Mouse (Mus musculus): Measurements from ENCODE around the gene Nsrp1. TPM values are rescaled to one million over a fixed set of nuclear protein-coding genes. Genes with fewer than 3 reads are reported as not detected.

Nsrp1 gene
- polyA plus RNA-seq, 1 experiment, result 0.65 TPM

DNA sequence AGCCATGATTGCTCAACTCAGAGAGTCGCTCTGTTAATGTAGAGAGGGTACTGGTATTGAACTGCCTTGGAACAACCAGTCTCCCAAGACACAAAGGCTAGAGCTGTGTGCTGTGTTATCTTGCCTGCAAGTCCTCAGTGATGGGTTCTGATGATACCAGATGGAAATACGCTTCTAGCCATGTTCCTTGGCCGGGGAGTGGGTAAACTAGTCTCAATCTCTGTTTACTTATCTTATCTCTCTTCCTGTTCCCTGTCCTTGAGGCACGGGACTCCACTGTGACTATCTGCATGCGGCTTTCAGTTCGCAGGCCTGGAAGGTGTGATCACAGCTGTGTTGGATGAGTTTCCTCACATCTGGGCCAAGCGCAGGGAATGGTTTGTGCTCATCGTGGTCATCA is 58.7 kb downstream of the Nsrp1 start:
- no peak for TF ChIP-seq GATA1 (IDR thresholded peaks at IDR 0.05; ENCODE audit: low read length)
- H3K9me3 ChIP-seq (ENCODE audit: control insufficient read depth, low read length), result no peaks in the 10 kb centered on the region
- peaks cover 13% of the 10 kb centered on the region for H3K27me3 ChIP-seq (ENCODE audit: control insufficient read depth)
- no peaks in the 10 kb centered on the region for H3K4me1 ChIP-seq (ENCODE audit: control insufficient read depth)
- H3K4me3 ChIP-seq (replicated peaks), result no peak overlapping the region
- no peaks in the 10 kb centered on the region for H3K36me3 ChIP-seq (ENCODE audit: control insufficient read depth)

DNA sequence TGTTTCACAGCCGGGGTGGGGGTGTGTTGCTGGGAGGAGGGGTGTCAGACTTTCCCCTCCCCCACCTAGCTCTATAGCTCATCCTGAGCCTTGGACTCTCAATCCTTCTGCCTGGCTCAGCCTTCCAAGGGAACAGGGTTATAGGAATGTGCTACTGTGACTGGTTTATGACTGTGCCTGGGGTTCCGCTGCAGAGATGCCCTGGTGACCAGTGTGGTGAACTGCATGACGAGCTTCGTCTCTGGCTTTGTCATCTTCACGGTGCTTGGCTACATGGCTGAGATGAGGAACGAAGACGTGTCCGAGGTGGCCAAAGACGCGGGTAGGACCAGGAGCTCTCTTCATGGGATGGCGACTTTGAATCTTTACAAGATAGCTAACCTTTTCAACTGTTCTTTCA is 60.2 kb downstream of the Nsrp1 start:
- TF ChIP-seq GATA1 (IDR thresholded peaks at IDR 0.05; ENCODE audit: low read length), result no peak
- no peak for TF ChIP-seq TAL1 (IDR thresholded peaks at IDR 0.05; ENCODE audit: low read length)
- Histone ChIP-seq H3K4me3 (replicated peaks) (no peak overlapping the region), H3K36me3 (ENCODE audit: control insufficient read depth) (no peaks in the 10 kb centered on the region), H3K9me3 (ENCODE audit: control insufficient read depth, low read length) (no peaks in the 10 kb centered on the region), H3K4me1 (ENCODE audit: control insufficient read depth) (no peaks in the 10 kb centered on the region), H3K27me3 (ENCODE audit: control insufficient read depth) (peaks cover 13% of the 10 kb centered on the region)

DNA sequence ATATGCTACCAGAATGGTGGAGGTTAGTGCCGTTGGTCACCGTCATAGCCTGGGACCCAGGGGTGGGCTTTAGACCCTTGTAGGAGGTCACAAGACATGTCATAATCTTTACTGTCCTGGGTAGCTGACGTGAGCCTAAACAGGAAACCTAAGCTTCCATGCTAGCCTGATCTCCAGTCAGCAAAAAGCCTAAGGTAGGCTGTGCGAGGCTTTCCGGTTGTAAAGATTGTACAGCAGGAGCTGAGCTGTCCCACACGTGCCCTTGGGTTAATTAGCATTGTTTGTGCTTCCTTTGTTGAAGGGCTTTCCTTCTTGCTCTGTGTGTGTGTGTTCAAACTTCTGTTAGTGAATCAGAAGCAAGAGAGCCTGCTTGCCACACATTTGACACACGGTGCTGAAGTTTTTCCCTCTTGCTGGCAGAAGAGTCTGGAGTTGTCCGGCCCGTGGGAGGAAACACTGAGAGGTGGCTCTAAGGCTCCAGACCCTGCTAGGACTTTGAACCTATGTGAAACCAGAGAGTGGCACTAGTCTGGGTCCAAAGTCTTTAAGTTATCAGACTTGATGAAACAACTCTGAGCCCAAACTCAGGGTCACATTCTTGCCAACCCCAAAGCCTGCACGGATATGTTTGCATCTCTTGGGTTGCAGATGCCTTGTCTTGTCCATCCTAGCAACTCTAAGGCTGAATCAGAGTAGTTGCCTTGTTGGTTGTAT is 67.3 kb downstream of the Nsrp1 start:
- H3K4me3 ChIP-seq (replicated peaks), result no peak overlapping the region
- no peaks in the 10 kb centered on the region for H3K9me3 ChIP-seq (ENCODE audit: control insufficient read depth, low read length)
- no peaks in the 10 kb centered on the region for H3K4me1 ChIP-seq (ENCODE audit: control insufficient read depth)
- peaks cover 2% of the 10 kb centered on the region; the same call in 1 of the 2 replicates for H3K27me3 ChIP-seq (ENCODE audit: control insufficient read depth)
- H3K36me3 ChIP-seq (ENCODE audit: control insufficient read depth), result no peaks in the 10 kb centered on the region
- TF ChIP-seq GATA1 (IDR thresholded peaks at IDR 0.05; ENCODE audit: low read length) (no peak), TAL1 (IDR thresholded peaks at IDR 0.05; ENCODE audit: low read length) (no peak)

DNA sequence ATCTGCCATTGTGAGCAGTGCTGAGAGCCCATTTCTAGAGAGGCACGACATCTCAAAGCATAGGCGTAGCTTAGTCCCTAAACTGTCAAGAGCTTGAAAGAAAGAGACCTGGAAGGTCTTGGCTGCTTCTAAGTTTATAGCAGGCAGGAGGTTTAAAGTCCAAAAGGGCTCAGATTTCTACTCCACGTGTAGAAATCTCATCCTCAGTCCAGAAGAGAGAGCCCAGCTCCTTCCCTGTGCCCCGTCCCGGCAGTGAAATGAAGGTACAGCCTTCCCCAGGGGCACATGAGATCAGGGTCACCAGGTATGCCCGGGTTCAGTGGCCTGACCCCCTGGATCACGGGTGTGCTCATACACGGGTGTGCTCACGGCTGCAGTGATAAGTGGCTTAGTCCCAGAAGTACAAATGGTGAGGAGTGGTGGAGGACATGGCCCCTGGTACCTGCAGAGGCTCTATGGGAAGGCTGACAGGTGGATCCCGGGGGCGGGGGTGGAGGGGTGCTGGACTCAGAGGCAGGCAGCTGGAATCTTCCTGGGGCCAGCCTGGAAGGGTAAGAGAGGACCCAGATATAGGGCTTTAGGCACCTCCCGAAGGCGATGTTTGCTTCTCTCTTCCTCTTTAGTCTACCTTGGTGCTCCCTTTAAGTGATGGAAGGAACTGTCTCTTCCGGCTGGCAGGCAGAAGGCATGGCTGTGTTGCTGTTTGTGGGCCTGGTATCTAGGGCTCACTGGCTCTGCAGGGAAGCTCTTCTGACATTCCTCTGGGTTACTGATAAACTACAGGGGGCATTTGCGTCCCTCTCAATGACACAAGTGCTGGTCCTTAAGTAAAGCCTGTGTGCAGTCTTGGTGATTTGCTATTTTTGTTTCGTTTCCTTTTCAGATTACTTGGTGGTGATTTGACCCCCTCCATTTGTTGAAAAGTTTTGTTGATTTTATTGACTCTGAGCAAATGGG is 68.9 kb downstream of the Nsrp1 start:
- no peaks in the 10 kb centered on the region for H3K9me3 ChIP-seq (ENCODE audit: control insufficient read depth, low read length)
- H3K36me3 ChIP-seq (ENCODE audit: control insufficient read depth), result no peaks in the 10 kb centered on the region
- H3K4me1 ChIP-seq (ENCODE audit: control insufficient read depth), result no peaks in the 10 kb centered on the region
- no peak for TF ChIP-seq GATA1 (IDR thresholded peaks at IDR 0.05; ENCODE audit: low read length)
- no peak for TF ChIP-seq TAL1 (IDR thresholded peaks at IDR 0.05; ENCODE audit: low read length)
- no peak overlapping the region for H3K4me3 ChIP-seq (replicated peaks)
- peaks cover 2% of the 10 kb centered on the region; the same call in 1 of the 2 replicates for H3K27me3 ChIP-seq (ENCODE audit: control insufficient read depth)

DNA sequence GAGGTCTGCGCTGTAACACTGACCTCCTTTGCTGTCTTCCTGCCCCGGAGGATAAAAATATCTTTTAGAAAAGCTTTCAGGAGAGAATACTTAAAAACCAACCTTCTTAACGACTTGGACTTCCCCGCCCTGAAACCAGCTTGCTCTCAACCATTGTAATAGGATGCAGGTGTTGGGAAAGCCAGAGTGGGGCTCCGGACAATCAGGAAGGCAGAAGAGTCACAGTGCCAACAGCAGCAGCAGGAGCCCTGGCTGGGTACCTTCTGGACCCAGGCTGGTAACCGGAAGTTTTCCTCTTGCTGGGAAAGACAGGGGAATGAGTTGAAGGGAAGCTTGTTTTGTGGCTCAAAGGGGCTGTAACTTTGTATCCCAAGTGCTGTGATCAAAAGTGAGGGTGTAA is 71.6 kb downstream of the Nsrp1 start:
- peaks cover 9% of the 10 kb centered on the region for H3K27me3 ChIP-seq (ENCODE audit: control insufficient read depth)

DNA sequence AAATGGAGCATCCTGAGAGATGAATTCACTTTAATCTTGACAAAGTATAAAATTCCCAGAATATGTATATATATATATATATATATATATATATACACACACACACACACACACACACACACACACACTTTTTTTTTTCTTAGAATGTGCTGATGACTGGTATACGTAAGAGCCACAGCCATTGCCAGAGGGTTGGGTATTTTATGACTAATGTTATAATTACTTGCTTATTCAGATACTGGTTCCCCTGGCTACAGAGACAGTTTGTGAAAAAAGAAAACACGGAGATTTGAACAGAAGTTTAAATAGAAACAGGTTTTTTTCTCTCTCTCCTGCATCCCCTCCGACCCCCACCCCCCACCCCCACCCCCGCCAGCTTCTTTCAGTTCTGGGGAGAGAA is 72.4 kb downstream of the Nsrp1 start:
- H3K4me3 ChIP-seq (replicated peaks), result no peak overlapping the region
- H3K4me1 ChIP-seq (ENCODE audit: control insufficient read depth), result no peaks in the 10 kb centered on the region
- TF ChIP-seq TAL1 (IDR thresholded peaks at IDR 0.05; ENCODE audit: low read length) (no peak), GATA1 (IDR thresholded peaks at IDR 0.05; ENCODE audit: low read length) (no peak)
- no peaks in the 10 kb centered on the region for H3K9me3 ChIP-seq (ENCODE audit: control insufficient read depth, low read length)
- H3K27me3 ChIP-seq (ENCODE audit: control insufficient read depth), result peaks cover 16% of the 10 kb centered on the region
- H3K36me3 ChIP-seq (ENCODE audit: control insufficient read depth), result no peaks in the 10 kb centered on the region

More for the DNA sequence above, 71.6 kb downstream of the Nsrp1 start:
- no peaks in the 10 kb centered on the region for H3K4me1 ChIP-seq (ENCODE audit: control insufficient read depth)
- no peak for TF ChIP-seq GATA1 (IDR thresholded peaks at IDR 0.05; ENCODE audit: low read length)
- no peak for TF ChIP-seq TAL1 (IDR thresholded peaks at IDR 0.05; ENCODE audit: low read length)
- no peaks in the 10 kb centered on the region for H3K9me3 ChIP-seq (ENCODE audit: control insufficient read depth, low read length)
- no peak overlapping the region for H3K4me3 ChIP-seq (replicated peaks)
- no peaks in the 10 kb centered on the region for H3K36me3 ChIP-seq (ENCODE audit: control insufficient read depth)

DNA sequence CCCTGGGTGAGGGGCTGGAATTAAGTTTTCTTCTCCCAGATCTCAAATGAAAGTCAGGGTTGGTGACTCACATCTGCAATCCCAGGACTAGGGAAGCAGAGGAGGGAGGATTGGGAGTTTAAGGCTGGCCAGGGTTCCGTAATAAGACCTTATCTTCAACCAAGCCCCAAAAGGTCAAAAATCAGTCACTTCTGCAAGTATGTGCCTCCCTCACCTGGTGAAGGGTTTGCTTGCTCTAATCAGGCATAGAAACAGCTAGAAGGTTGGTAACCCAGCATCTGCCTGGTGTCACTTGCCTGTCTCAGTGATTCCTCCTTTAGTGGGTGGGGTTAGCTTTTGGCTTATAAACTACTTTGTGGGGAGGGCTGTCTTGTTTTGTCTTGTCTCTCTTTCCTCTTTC is 75.9 kb downstream of the Nsrp1 start:
- Histone ChIP-seq H3K4me3 (replicated peaks) (no peak overlapping the region), H3K9me3 (ENCODE audit: control insufficient read depth, low read length) (no peaks in the 10 kb centered on the region; the same call in 1 of the 2 replicates), H3K4me1 (ENCODE audit: control insufficient read depth) (peaks cover 5% of the 10 kb centered on the region), H3K27me3 (ENCODE audit: control insufficient read depth) (peaks cover 50% of the 10 kb centered on the region), H3K36me3 (ENCODE audit: control insufficient read depth) (no peaks in the 10 kb centered on the region)
- TF ChIP-seq TAL1 (IDR thresholded peaks at IDR 0.05; ENCODE audit: low read length) (no peak), GATA1 (IDR thresholded peaks at IDR 0.05; ENCODE audit: low read length) (no peak)

DNA sequence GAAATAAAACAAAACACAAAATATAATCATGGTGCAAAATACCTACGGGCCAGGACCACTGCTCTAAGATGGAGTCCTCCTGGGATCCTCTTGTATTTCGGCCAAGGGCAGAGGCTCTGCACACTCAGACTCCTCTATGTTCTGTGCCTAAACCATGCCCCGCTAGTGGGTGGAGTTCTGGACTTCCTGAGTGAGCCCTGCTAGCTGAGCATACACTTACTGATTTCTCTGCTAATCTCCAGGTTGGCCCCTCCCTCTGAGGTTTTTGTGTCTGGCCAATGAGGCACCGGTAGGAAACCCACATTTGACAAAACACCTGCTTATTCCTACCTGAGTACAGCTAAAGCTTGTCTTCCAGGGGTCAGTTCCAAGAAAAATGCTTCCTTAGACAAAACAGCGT is 77.5 kb downstream of the Nsrp1 start:
- Histone ChIP-seq H3K9me3 (ENCODE audit: control insufficient read depth, low read length) (no peaks in the 10 kb centered on the region; the same call in 1 of the 2 replicates), H3K4me1 (ENCODE audit: control insufficient read depth) (peaks cover 9% of the 10 kb centered on the region), H3K36me3 (ENCODE audit: control insufficient read depth) (no peaks in the 10 kb centered on the region), H3K27me3 (ENCODE audit: control insufficient read depth) (peaks cover 66% of the 10 kb centered on the region), H3K4me3 (replicated peaks) (no peak overlapping the region)
- no peak for TF ChIP-seq GATA1 (IDR thresholded peaks at IDR 0.05; ENCODE audit: low read length)
- TF ChIP-seq TAL1 (IDR thresholded peaks at IDR 0.05; ENCODE audit: low read length), result no peak

DNA sequence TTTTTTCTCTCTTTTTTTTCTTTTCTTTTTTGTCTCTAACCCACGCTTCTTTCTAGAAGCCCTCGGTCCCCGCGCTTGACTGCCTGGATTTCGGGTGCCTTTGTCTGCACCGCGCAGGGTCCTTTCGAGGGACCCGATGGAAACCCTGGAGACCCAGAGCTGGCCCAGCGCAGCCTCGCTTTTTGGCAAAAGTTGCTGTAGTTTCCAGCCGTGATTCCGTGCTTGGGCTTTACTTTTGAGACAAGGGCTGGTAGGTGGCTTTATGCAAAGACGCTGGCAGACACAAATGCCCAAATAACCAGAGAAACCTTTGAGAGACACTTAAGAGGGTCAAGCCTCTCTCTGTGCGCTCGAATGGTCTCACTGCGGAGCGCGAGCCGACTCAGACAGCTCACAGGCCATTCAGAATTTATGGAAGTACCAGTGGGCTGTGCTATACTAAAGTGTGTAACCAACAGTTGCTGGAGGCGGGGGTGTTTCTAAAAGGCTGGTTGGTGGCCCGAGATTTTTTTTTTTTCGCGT is 79.5 kb downstream of the Nsrp1 start:
- TF ChIP-seq GATA1 (IDR thresholded peaks at IDR 0.05; ENCODE audit: low read length) (no peak), TAL1 (IDR thresholded peaks at IDR 0.05; ENCODE audit: low read length) (no peak)
- Histone ChIP-seq H3K9me3 (ENCODE audit: control insufficient read depth, low read length) (no peaks in the 10 kb centered on the region; the same call in 1 of the 2 replicates), H3K4me1 (ENCODE audit: control insufficient read depth) (peaks cover 11% of the 10 kb centered on the region), H3K4me3 (replicated peaks) (no peak overlapping the region), H3K36me3 (ENCODE audit: control insufficient read depth) (no peaks in the 10 kb centered on the region), H3K27me3 (ENCODE audit: control insufficient read depth) (peaks cover 78% of the 10 kb centered on the region)

All from erythroblast, embryonic 14.5 days (primary cell).